Mouse (Mus musculus): ENCODE results near the gene Mcat. TPM values are rescaled to one million over a fixed set of nuclear protein-coding genes. Genes with fewer than 3 reads are reported as not detected.

Gene Mcat
- total and polyA plus RNA-seq, 3 experiments: 28.4 to 41.6 (median 41.2) TPM

DNA sequence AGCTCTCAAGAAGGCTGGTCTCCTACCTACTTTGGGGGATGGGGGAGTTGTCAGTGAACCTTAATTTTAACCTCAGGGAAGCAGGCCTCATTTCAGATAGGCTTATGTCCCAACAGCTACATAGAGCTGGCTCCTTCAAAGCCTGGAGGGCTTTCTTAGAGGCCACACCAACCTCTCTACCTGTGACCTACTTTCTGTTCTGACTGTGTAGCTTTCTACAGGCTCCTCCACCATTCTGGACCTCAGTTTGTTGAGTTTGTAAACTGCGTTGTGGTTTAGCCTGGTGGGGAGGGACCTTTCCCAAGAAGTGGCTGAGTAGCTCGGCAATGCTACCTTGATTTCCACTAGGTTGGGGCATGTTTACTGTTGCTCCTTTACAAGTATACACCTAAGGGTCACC lies 35.8 kb downstream of the Mcat start:
- no peak for DNase-seq (ENCODE audit: extremely low read depth)
- Histone ChIP-seq H3K27me3 (replicated peaks) (peaks cover 77% of the 10 kb centered on the region), H3K27ac (ENCODE audit: insufficient read depth, low read depth) (no peak overlapping the region)

DNA sequence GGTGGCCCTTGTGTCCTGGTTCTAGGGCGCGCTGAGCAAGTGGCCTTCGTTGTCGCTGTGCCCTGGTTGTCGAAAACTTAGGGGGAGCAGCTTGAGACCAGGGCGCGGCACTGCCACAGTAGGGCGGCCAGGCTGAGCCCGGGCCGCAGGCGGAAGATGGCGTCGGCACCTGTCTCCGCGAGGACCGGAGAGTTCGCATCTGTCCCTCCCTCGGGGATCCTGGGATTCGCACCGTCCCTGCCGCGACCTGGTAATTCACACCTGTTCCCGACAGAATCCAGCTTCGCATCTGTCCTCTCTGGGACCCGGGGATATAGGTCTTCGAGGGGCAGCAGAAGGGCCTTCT lies 36.5 kb downstream of the Mcat start:
- Histone ChIP-seq H3K9ac (ENCODE audit: insufficient read depth, low read depth) (no peak overlapping the region), H3K4me1 (ENCODE audit: control insufficient read depth in 1 of 2, insufficient read depth in 2 of 2) (0 out of 4 replicates have a peak, but pooled peaks cover 0 to 3% of the 10 kb centered on the region in 2 experiments), H3K4me3 (replicated peaks in 1 of 3; ENCODE audit: low read depth in 2 of 3, low read length in 2 of 3, poor library complexity in 1 of 3) (no peak overlapping the region), H3K27me3 (replicated peaks) (peaks cover 77% of the 10 kb centered on the region), H3K4me2 (ENCODE audit: insufficient read depth, low read depth, poor library complexity, severe bottlenecking) (no peak overlapping the region), H3K27ac (ENCODE audit: insufficient read depth, low read depth) (no peak overlapping the region), H3K36me3 (replicated peaks in 1 of 2; ENCODE audit: control insufficient read depth in 1 of 2, insufficient read depth in 1 of 2, low read length in 1 of 2) (no peaks in the 10 kb centered on the region), H3K79me2 (replicated peaks; ENCODE audit: control insufficient read depth, extremely low read depth, insufficient read depth, poor library complexity, severe bottlenecking) (no peaks in the 10 kb centered on the region), H3K9me3 (replicated peaks; ENCODE audit: low read length) (peaks cover 7% of the 10 kb centered on the region)
- no peak for DNase-seq (ENCODE audit: extremely low read depth)
- in situ Hi-C loops (cut with MboI; ENCODE audit: low pct_ligation_motif_present, low pct_unique_long_range_greater_than_20kb, low sequenced_read_pairs) (no loop called here), dilution Hi-C loops (cut with MboI; ENCODE audit: extremely low pct_ligation_motif_present, extremely low pct_unique_long_range_greater_than_20kb, low sequenced_read_pairs) (no loop called here)
- no peak for TF ChIP-seq SMC3 (IDR thresholded peaks at IDR 0.05; ENCODE audit: low read depth, low read length)
- no peak for TF ChIP-seq ZNF384 (IDR thresholded peaks at IDR 0.05; ENCODE audit: low read depth, low read length)
- no peak for TF ChIP-seq ZKSCAN1 (IDR thresholded peaks at IDR 0.05; ENCODE audit: borderline replicate concordance, low read depth, low read length)
- TF ChIP-seq MXI1 (IDR thresholded peaks at IDR 0.05; ENCODE audit: low read depth, low read length): no peak
- TF ChIP-seq RAD21 (IDR thresholded peaks at IDR 0.05; ENCODE audit: low read depth, low read length): no peak
- no peak for TF ChIP-seq MEF2A (IDR thresholded peaks at IDR 0.05; ENCODE audit: borderline replicate concordance, low read depth, low read length)
- no peak for TF ChIP-seq EP300 (IDR thresholded peaks at IDR 0.05; ENCODE audit: low read length)
- TF ChIP-seq SIN3A (IDR thresholded peaks at IDR 0.05; ENCODE audit: low read length): no peak

More for the DNA sequence above, 35.8 kb downstream of the Mcat start:
- in situ Hi-C loops (cut with MboI; ENCODE audit: low pct_ligation_motif_present, low pct_unique_long_range_greater_than_20kb, low sequenced_read_pairs): no loop called here
- dilution Hi-C loops (cut with MboI; ENCODE audit: extremely low pct_ligation_motif_present, extremely low pct_unique_long_range_greater_than_20kb, low sequenced_read_pairs): no loop called here
- peaks cover 10% of the 10 kb centered on the region for H3K9me3 ChIP-seq (replicated peaks; ENCODE audit: low read length)
- TF ChIP-seq MAZ (IDR thresholded peaks at IDR 0.05; ENCODE audit: low read depth, low read length): no peak
- TF ChIP-seq POLR2A (IDR thresholded peaks at IDR 0.05; ENCODE audit: low read depth, low read length): no peak
- TF ChIP-seq USF2 (conservative IDR thresholded peaks at IDR 0.05; ENCODE audit: low read depth, low read length): no peak
- no peak for TF ChIP-seq MEF2A (IDR thresholded peaks at IDR 0.05; ENCODE audit: borderline replicate concordance, low read depth, low read length)
- TF ChIP-seq CTCF (conservative IDR thresholded peaks at IDR 0.05 in 1 of 2, IDR thresholded peaks at IDR 0.05 in 1 of 2; ENCODE audit: low read depth in 2 of 2, low read length in 2 of 2): no peak
- H3K4me3 ChIP-seq (replicated peaks in 1 of 3; ENCODE audit: low read depth in 2 of 3, low read length in 2 of 3, poor library complexity in 1 of 3): no peak overlapping the region
- H3K4me2 ChIP-seq (ENCODE audit: insufficient read depth, low read depth, poor library complexity, severe bottlenecking): no peak overlapping the region
- H3K79me2 ChIP-seq (replicated peaks; ENCODE audit: control insufficient read depth, extremely low read depth, insufficient read depth, poor library complexity, severe bottlenecking): no peaks in the 10 kb centered on the region
- H3K36me3 ChIP-seq (replicated peaks in 1 of 2; ENCODE audit: control insufficient read depth in 1 of 2, insufficient read depth in 1 of 2, low read length in 1 of 2): no peaks in the 10 kb centered on the region
- 0 out of 4 replicates have a peak, but pooled peaks cover 0 to 3% of the 10 kb centered on the region in 2 experiments for H3K4me1 ChIP-seq (ENCODE audit: control insufficient read depth in 1 of 2, insufficient read depth in 2 of 2)
- H3K9ac ChIP-seq (ENCODE audit: insufficient read depth, low read depth): no peak overlapping the region

DNA sequence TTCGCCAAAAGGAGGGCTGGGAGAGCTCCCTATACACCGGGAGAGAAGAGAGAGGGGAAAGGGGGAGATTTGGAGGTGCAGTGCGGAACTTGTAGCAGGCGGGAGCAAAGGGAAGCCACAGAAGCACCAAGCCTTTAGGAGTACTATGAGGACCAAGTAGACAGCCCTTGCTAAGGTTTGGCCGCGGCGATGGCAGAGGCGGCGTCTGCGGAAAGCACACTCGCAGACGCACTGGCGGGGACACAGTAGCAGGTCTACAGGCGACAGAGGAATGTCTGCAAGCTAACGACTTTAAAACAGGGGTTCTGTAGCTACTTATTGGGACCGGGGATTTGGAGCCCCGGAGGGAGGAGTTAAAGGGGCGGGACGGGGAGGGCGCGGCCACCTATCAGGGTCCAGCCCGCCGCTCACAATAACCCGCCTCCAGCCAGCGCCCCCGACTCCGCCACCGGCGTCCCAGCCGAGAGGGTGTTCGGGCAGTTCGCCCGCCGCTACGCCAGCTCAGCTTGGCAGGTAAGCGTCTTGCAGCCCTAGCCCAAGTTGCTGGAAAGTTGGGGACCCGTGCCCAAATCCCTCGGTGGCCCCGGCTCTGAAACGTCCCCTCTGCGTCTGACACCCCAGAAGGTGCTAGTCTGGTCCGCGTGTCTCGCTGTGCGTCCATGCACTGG lies 37.0 kb downstream of the Mcat start, which contains the start of gene Bik:
TSS of gene Bik (plus strand) at position 439 of the 668 bp plus-strand sequence.
- Histone ChIP-seq H3K9ac (ENCODE audit: insufficient read depth, low read depth) (no peak within 1 kb of the TSS), H3K4me3 (replicated peaks in 1 of 3; ENCODE audit: low read depth in 2 of 3, low read length in 2 of 3, poor library complexity in 1 of 3) (no peak within 1 kb of the TSS), H3K79me2 (replicated peaks; ENCODE audit: control insufficient read depth, extremely low read depth, insufficient read depth, poor library complexity, severe bottlenecking) (no peaks in the 10 kb centered on the region), H3K4me1 (ENCODE audit: control insufficient read depth in 1 of 2, insufficient read depth in 2 of 2) (0 out of 4 replicates have a peak, but pooled peaks cover 0 to 3% of the 10 kb centered on the region in 2 experiments), H3K4me2 (ENCODE audit: insufficient read depth, low read depth, poor library complexity, severe bottlenecking) (peak within 1 kb of the TSS; percentile 53), H3K27ac (ENCODE audit: insufficient read depth, low read depth) (no peak within 1 kb of the TSS), H3K9me3 (replicated peaks; ENCODE audit: low read length) (peaks cover 4% of the 10 kb centered on the region), H3K27me3 (replicated peaks) (peaks cover 81% of the 10 kb centered on the region), H3K36me3 (replicated peaks in 1 of 2; ENCODE audit: control insufficient read depth in 1 of 2, insufficient read depth in 1 of 2, low read length in 1 of 2) (no peaks in the 10 kb centered on the region)
- in situ Hi-C loops (cut with MboI; ENCODE audit: low pct_ligation_motif_present, low pct_unique_long_range_greater_than_20kb, low sequenced_read_pairs): no loop called here
- no peak for DNase-seq (ENCODE audit: extremely low read depth)
- dilution Hi-C loops (cut with MboI; ENCODE audit: extremely low pct_ligation_motif_present, extremely low pct_unique_long_range_greater_than_20kb, low sequenced_read_pairs): no loop called here
- TF ChIP-seq POLR2A (IDR thresholded peaks at IDR 0.05; ENCODE audit: low read depth, low read length) (no peak), ZC3H11A (IDR thresholded peaks at IDR 0.05; ENCODE audit: low read depth, low read length) (no peak), ZNF384 (IDR thresholded peaks at IDR 0.05; ENCODE audit: low read depth, low read length) (no peak), USF1 (IDR thresholded peaks at IDR 0.05; ENCODE audit: low read depth, low read length) (no peak), UBTF (IDR thresholded peaks at IDR 0.05; ENCODE audit: low read depth, low read length) (no peak), SIN3A (IDR thresholded peaks at IDR 0.05; ENCODE audit: low read length) (no peak)
